Mouse (Mus musculus) layer of hippocampus, adult 9-11 months (tissue): Measurements from ENCODE around the gene Ddx43.

Experiments
- DNase-seq: peaks from one replicate; pipeline ENCODE4 v3.0.0; 2022

Ddx43 gene

DNA sequence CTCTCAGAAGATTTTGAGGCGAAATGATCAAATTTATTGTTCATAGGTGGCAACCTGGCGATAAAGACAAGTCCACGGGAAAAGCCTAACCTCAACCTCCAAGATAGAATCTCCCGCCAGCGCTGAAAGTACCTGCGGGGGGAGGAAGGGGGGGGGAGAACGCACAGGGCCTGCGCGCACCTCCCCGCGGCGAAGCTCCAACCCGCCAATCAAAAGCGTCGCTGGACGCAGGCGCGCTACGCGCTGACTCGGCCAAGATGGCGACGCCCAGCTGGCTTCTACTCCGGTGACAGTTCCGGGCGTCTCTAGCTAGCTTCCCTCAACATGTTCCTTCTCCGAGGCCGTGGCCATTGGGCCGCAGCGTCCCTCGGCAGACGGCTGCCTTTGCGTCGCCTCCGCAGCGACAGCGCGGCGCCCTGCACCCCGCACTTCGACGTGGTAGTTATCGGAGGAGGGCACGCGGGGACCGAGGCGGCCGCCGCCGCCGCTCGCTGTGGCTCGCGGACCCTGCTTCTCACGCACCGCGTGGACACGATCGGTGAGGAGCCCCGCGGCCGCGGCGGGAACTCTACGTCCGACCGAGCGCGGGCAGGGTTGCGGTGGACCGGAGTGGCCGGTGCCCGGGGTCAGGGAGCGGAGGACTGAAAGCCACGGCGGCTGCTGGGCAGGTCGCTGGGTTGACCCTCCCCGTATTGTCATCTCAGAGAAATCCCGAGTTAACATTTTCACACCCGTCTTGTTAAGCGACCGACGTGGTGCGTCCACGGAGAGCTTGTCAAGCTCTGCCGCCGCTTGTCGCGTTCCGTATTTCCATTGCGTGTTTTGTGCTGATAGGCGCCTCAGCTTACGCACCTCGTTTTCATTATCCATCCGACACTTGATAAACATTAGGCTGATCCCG is 52.6 kb downstream of the Ddx43 start, which contains the start of the genes Mto1 and Gm17324:
Mto1 (plus strand) TSS at position 236 of the 901 bp plus-strand sequence.
Gm17324 (minus strand) TSS at position 814 of the 901 bp plus-strand sequence.
- DNase-seq = peak; percentile 82

GRCm38 (mm10) chr9:78450404-78450803 is 54.8 kb downstream of the Ddx43 start:
- no peak for DNase-seq

GRCm38 (mm10) chr9:78451382-78451781 is 55.8 kb downstream of the Ddx43 start:
- peak; percentile 63 for DNase-seq

DNA sequence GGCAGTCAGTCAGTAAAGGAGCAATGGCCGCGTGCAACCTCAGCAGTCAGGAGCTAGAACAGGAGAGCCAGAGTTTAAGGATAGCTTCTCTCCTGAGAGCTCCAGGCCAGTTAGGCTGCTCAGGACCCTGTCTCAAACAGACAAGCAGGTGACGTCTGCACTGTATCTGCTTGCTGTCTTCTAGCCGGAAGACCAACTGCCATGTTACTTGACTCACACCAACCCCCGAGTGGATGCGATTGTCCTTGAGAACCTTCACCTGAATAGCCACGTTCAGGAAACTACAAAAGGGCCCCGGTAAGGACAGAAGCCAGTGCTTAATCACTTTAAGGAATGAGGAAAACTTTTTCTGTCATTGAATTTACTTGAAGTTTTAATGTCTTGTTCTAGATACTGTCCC is 61.4 kb downstream of the Ddx43 start:
- DNase-seq = no peak

DNA sequence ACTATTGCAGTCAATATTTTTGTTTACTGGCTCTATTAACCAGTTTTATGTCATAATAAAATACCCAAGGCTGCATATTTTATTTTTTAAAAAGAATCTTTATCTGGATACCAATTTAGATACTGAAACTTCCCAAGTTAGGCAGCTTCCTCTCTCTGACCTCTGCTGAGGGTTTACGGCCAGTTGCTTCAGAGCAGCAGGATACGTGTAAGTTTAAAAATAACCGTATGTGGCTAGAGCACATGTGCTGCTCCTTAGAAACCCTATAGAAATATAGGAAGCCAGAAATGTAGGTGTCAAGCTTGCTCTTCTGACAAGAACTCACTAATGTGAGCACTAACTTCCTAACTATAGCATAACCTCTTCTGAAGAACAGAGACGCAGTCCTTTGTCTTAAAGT is 67.8 kb downstream of the Ddx43 start:
- no peak for DNase-seq

- DNase-seq = no peak
Observed at GRCm38 (mm10) chr9:78465725-78466124, 70.1 kb downstream of the Ddx43 start.
